Mouse (Mus musculus) ES-Bruce4 (cell line): ENCODE measurements around the gene Cpt1b.

Source experiments
- EP300 ChIP-seq: IDR thresholded peaks from 2 replicates; pipeline ENCODE4 v1.6.1; 2011; ENCODE audit warnings: low read depth, low read length; ENCODE audit not compliant: insufficient read depth
- POLR2A ChIP-seq: IDR thresholded peaks from one replicate; pipeline ENCODE4 v1.8.1; 2011; ENCODE audit warnings: low read length; ENCODE audit not compliant: insufficient read depth

DNA sequence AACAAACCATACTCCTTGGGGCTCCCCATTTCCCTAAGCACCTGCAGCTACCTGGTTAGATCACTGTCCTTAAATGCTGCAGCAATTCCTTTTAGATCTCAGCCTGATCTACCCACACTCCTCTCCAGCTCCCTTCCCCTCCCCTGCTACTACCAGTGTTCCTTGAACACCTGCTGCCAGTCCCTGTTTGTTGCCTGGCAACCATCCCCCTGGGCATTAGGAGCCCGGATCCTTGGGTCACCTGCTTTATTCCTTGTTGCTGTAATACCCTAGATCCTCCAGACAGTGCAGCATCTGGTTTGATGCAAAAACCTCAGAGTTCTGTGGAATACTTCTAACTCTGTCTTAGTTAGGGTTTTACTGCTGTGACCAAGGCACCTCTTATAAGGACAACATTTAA lies 39.4 kb upstream of the Cpt1b start:
- no peak for TF ChIP-seq POLR2A
- TF ChIP-seq EP300 = no peak
